Mouse (Mus musculus) intestine, embryonic 15.5 days (tissue): ENCODE results near the gene Gm10837. TPM values are rescaled to one million over a fixed set of nuclear protein-coding genes. Genes with fewer than 3 reads are reported as not detected.
"Not testable (repeated sequence)": the region's sequence is repeated elsewhere in the genome, so short reads cannot be mapped to it uniquely, and the experiment has no call there.

ENCODE experiments used
- ATAC-seq: fragments of 200-750 bp; cut with Nextera tagmentation; 2 replicates; pipeline ENCODE4 v1.8.0; 2017; ENCODE audit warnings: moderate TSS enrichment, moderate library complexity
- H3K27ac ChIP-seq: fragments of 300-500 bp; sonication (generic); 2 replicates; pipeline ENCODE4 v1.5.1; 2015; ENCODE audit warnings: mild to moderate bottlenecking, inconsistent platforms
- H3K27me3 ChIP-seq: fragments of 300-500 bp; sonication (generic); replicated peaks from 2 replicates; pipeline ENCODE4 v1.6.1; 2015; ENCODE audit warnings: inconsistent platforms
- H3K36me3 ChIP-seq: fragments of 300-500 bp; sonication (generic); 2 replicates; pipeline ENCODE4 v1.6.1; 2015; ENCODE audit warnings: inconsistent platforms
- H3K4me1 ChIP-seq: fragments of 300-500 bp; sonication (generic); replicated peaks from 2 replicates; pipeline ENCODE4 v1.6.1; 2015; ENCODE audit warnings: inconsistent platforms
- H3K4me2 ChIP-seq: fragments of 300-500 bp; sonication (generic); replicated peaks from 2 replicates; pipeline ENCODE4 v1.6.1; 2015; ENCODE audit warnings: mild to moderate bottlenecking, inconsistent platforms
- H3K4me3 ChIP-seq: fragments of 300-500 bp; sonication (generic); replicated peaks from 2 replicates; pipeline ENCODE4 v1.5.1; 2015; ENCODE audit warnings: inconsistent platforms
- H3K9ac ChIP-seq: fragments of 300-500 bp; sonication (generic); 2 replicates; pipeline ENCODE4 v1.6.1; 2015; ENCODE audit warnings: inconsistent platforms
- H3K9me3 ChIP-seq: fragments of 300-500 bp; sonication (generic); 2 replicates; pipeline ENCODE4 v1.6.1; 2016; ENCODE audit warnings: inconsistent platforms
- WGBS: fragments of 180-500 bp; shearing (Covaris S2); methylation state at CpG from one replicate; pipeline ENCODE4 v1.1.7; 2015; 5-methylcytosine and 5-hydroxymethylcytosine counted together
- polyA plus RNA-seq: library from polyadenylated mRNA; unstranded; fragments of >200 nt; fragmentation: Nextera tagmentation; extraction: Ambion mirVana; gene quantifications from 2 replicates; pipeline ENCODE4 v1.2.1, GENCODE M21; 2015

The Gm10837 gene
- polyA plus RNA-seq, 1 experiment from 2014 or later: not detected

DNA sequence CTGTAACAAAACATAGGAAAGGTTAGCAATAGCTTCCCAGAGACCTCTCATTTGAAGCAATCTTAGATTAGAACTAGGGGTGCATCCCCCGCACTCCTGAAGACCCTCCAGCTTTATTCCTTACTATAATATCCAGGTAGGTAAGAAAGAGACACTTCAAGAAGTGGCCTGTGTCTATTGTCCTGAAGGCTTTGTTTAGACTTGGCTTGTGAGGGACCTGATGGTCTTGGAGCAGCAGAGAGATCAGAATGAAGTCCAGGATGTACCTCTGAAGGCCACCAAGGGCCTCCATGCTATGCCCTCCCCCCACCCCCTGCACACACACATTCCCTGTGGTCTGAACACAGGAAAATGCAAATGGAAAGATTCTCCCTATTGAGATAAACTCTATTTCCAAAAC lies 30.6 kb upstream of the Gm10837 start:
- H3K9ac ChIP-seq: no peak overlapping the region
- H3K4me1 ChIP-seq: peaks cover 15% of the 10 kb centered on the region
- no peak overlapping the region for H3K4me3 ChIP-seq
- no peak overlapping the region for H3K4me2 ChIP-seq
- WGBS: 88% methylated on average over 1 of the region's 1 CpGs
- peaks cover 63% of the 10 kb centered on the region for H3K27me3 ChIP-seq
- ATAC-seq: no peak
- no peaks in the 10 kb centered on the region for H3K9me3 ChIP-seq
- H3K27ac ChIP-seq: no peak overlapping the region
- H3K36me3 ChIP-seq: no peaks in the 10 kb centered on the region

DNA sequence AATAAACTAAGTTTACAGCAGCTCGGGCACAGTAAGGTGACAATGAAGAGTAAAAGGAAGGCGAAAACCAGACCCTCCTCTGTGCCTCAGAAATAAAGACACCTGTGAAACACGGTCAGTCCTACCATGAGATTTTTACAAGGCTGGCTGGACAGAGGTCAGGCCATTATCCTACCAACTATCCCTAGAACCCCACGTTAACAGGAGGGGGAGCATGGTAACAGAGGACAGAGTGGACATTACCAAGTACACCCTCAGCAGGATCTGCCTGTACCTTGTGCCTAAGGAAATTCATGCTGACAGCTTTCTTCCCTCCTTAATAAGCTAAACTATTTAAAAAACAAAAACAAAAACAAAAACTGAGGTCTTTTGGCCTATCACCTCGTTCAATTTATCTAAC lies 30.2 kb upstream of the Gm10837 start:
- Histone ChIP-seq H3K27ac (no peak overlapping the region), H3K27me3 (peaks cover 63% of the 10 kb centered on the region), H3K4me3 (no peak overlapping the region), H3K36me3 (no peaks in the 10 kb centered on the region), H3K4me2 (no peak overlapping the region), H3K9ac (no peak overlapping the region), H3K4me1 (peaks cover 19% of the 10 kb centered on the region), H3K9me3 (no peaks in the 10 kb centered on the region)
- ATAC-seq: no peak
- WGBS: 47% methylated on average over 5 of the region's 5 CpGs

DNA sequence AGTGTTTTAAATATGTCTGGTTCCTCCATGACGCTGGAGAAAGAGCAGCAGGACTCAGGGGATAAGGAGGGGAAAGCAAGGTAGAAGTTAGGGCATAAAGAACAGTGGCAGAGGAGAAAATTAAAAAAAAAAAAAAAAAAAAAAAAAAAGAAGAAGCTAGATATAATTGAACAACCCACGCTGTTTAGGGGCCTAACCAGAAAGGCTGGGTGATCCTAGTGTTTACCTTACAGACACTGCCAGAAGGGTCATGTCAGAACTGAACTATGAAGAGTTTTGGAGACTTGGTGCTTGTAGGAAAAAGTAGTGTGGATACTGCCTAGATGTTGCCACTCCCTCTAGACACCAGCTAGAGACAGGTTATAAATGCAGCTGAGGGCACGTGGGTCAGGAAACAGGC lies 28.9 kb upstream of the Gm10837 start:
- Histone ChIP-seq H3K36me3 (no peaks in the 10 kb centered on the region), H3K4me3 (no peak overlapping the region), H3K9ac (no peak overlapping the region), H3K27ac (no peak overlapping the region), H3K4me2 (no peak overlapping the region), H3K4me1 (peaks cover 24% of the 10 kb centered on the region), H3K27me3 (peaks cover 65% of the 10 kb centered on the region), H3K9me3 (no peaks in the 10 kb centered on the region)
- WGBS: 38% methylated on average over 3 of the region's 3 CpGs
- no peak for ATAC-seq

DNA sequence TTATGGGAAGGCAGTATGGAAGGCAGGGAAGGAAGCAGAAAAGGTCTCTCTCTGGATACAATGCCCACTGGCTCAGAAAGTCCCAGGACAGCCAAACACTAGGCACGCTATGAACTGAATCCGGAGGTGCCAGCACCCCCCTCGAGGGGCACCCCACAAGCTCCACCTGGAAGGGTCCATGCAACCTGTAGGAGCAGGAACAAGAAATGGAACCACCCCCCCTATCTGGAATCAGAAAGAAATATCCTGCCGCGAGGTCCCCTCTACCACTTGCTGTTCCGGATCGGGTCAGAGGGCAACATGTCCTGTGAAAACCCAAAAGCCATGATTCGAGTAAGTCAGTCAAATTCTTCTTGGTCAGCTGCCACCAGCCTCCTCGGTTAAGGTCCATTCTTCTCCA lies 28.4 kb upstream of the Gm10837 start:
- no peaks in the 10 kb centered on the region for H3K36me3 ChIP-seq
- 25% methylated on average over 9 of the region's 9 CpGs for WGBS
- H3K9me3 ChIP-seq: no peaks in the 10 kb centered on the region
- H3K27me3 ChIP-seq: peaks cover 69% of the 10 kb centered on the region
- no peak overlapping the region for H3K4me3 ChIP-seq
- H3K4me2 ChIP-seq: no peak overlapping the region
- ATAC-seq: no peak
- H3K27ac ChIP-seq: no peak overlapping the region
- no peak overlapping the region for H3K9ac ChIP-seq
- peaks cover 24% of the 10 kb centered on the region for H3K4me1 ChIP-seq

DNA sequence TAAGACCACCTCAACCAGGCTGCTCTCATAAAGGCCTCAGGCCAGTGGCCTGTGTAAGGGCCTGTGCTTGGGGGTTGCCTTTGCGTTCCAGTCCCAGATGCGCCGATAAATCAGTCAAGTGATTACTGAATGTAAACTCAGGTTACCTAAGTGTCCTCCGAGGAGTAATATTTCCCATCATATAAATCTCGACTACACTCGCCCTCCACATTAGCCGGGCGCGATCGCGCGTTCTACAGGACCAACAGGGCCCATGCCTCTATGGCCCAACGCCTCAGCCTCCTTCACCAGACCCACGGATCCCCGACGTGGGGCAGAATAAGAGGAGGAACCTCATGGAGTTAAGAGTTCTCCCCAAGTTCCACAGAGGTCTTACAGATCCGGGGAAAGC lies 27.7 kb upstream of the Gm10837 start:
- Histone ChIP-seq H3K4me3 (no peak overlapping the region), H3K36me3 (no peaks in the 10 kb centered on the region), H3K27me3 (peaks cover 75% of the 10 kb centered on the region), H3K9ac (no peak overlapping the region), H3K9me3 (no peaks in the 10 kb centered on the region), H3K4me1 (peaks cover 24% of the 10 kb centered on the region), H3K27ac (no peak overlapping the region), H3K4me2 (0 out of 2 replicates have a peak overlapping the region, but pooled peaks have one; percentile 6)
- ATAC-seq: no peak
- 20% methylated on average over 17 of the region's 17 CpGs for WGBS

DNA sequence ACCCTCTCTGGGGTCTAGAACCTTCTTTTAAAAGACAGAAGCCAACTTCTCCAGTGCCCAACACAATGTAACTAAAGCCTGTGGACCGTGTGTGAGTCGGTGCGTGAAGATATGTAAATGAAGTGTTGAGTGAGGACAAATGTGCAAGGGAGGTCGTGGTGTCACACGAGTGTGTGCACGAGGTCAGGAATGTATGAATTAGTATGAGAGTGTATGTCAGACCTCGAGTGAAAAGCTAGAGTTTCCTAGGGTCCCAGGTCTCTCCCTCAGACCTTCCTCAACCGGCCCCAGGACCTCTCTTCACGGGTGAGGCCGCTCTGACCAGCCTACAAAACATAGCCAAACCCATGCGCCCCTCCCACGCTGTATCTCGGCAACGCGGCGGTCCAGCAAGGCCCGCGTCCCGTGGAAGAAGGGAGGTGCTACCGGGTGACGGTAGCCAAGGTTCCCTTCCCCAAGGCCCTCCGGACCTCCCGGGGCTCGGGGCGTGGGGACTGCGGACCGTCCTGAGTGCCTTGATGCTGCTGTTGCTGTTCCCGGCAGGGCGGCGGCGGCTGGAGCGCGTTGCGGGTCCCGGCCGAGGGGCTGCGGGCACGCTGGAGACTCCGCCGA lies 27.2 kb upstream of the Gm10837 start:
- peak overlapping the region; percentile 98 for H3K4me2 ChIP-seq
- H3K27me3 ChIP-seq: peaks cover 79% of the 10 kb centered on the region
- peaks cover 24% of the 10 kb centered on the region for H3K4me1 ChIP-seq
- peak overlapping the region; percentile 50 for H3K4me3 ChIP-seq
- WGBS: 2% methylated on average over 40 of the region's 40 CpGs
- H3K36me3 ChIP-seq: no peaks in the 10 kb centered on the region
- H3K9ac ChIP-seq: no peak overlapping the region
- H3K9me3 ChIP-seq: no peaks in the 10 kb centered on the region
- H3K27ac ChIP-seq: no peak overlapping the region
- 0 out of 2 replicates have a peak, but pooled peaks have one; percentile 44 for ATAC-seq

DNA sequence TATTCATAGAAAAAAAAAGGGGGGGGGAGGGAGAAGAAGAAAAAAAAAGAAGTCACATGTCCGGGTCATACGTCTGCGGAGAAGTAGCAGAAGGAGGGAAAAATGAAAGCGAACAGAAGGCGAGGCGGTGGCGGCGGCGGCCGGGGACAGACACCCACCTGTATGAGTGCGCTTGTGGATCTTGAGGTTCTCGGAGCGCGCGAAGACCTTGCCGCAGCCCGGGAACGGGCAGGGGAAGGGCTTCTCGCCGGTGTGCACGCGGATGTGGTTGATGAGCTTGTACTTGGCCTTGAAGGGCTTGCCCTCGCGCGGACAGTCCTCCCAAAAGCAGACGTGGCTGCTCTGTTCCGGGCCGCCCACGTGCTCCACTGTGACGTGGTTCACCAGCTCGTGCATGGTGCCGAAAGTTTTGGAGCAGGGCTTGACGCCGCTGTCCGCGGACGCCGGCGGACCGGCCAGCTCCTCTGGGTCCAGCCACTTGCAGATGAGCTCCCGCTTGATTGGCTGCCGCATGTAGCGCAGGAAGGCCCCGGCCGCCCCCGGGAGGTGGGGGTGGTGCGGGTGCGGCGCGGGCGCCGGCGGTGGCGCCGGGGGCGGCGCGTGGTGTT lies 26.5 kb upstream of the Gm10837 start:
- WGBS: under 1% methylated on average over 58 of the region's 58 CpGs
- not testable (repeated sequence) for H3K27ac ChIP-seq, H3K9me3 ChIP-seq, H3K36me3 ChIP-seq, H3K9ac ChIP-seq
- H3K4me2 ChIP-seq: peak overlapping the region; percentile 98
- H3K4me1 ChIP-seq: peaks cover 24% of the 10 kb centered on the region
- H3K27me3 ChIP-seq: peaks cover 86% of the 10 kb centered on the region
- peak overlapping the region; percentile 50 for H3K4me3 ChIP-seq
- ATAC-seq: peak; percentile 73

DNA sequence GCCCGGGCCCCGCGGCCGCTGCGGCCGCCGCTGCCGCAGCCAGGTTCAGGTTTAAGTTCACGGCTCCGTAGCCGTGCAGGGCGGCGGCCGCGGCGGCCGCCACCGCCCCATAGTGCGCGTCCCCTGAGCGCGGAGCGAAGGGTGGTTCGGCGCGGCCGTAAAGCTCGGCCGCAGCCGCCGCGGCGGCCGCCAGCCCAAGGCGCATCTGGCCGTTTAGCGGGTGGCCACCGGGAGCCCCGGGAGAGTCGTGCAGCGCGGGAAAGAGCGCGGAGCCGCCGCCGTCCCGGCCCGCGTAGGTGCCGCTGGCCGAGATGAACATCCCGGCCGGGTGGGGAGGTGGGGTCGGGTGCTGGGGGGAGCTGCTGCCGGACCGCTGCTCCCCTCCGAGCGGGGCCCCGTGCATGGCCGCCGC lies 26.0 kb upstream of the Gm10837 start:
- no peak overlapping the region for H3K27ac ChIP-seq
- under 1% methylated on average over 39 of the region's 62 CpGs for WGBS
- H3K9me3 ChIP-seq: no peaks in the 10 kb centered on the region
- H3K27me3 ChIP-seq: peaks cover 91% of the 10 kb centered on the region
- H3K4me2 ChIP-seq: peak overlapping the region; percentile 98
- peak; percentile 52 for ATAC-seq
- H3K9ac ChIP-seq: no peak overlapping the region
- peak overlapping the region; percentile 50 for H3K4me3 ChIP-seq
- peaks cover 24% of the 10 kb centered on the region for H3K4me1 ChIP-seq
- H3K36me3 ChIP-seq: no peaks in the 10 kb centered on the region

DNA sequence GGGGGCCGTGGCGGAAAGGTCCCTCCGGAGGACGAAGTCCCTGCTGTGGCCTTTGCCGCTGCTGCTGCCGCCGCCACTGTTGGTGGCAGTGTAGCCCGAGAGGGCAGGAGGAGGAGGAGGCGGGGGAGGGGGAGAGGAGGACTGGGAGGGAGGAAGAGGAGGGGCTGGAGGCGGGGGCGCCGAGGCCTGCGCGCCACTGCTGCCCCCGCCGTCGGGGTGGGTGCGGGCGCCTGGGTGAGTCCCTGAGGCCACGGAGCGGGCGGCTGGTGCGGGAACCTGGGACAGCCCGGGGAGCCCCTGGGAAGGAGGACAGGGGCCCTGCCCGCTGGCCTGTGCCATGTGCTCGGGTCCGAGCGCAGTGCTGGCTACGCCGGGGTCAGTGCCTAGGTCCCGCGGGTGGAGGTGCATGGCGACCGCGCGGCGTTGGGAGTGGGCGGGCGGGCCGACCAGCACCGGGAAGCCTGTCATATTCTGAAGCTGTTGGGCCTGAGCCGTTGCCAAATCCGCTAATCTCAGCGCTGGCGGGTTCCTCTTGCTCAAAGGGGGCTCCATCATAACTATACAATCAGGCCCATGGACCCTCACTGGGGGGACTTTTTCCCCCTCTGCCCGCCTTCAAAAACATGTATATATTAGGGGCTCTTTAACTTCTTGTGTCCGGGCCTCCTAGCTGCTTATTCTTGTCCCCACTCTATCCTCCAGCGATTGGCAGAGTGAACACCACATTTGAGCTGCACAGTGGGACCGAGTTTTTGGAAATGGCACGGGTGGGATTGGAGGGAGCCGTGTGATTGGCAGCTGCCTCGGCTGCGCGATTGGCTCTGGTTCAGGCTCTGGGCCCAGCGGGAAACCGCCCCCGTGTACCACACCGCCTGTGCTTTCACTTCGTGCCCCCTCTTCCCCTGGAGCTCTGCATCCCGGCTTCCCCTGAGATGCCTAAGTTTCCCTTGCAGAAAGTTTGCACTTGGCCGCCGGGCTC lies 25.3 kb upstream of the Gm10837 start, which contains the start of gene Zic5:
TSS of gene Zic5 (minus strand) at position 915 of the 979 bp plus-strand sequence.
- H3K27ac ChIP-seq: no peak within 1 kb of the TSS
- peak within 1 kb of the TSS; percentile 98 for H3K4me2 ChIP-seq
- H3K9ac ChIP-seq: no peak within 1 kb of the TSS
- H3K4me3 ChIP-seq: peak within 1 kb of the TSS; percentile 50
- peaks cover 24% of the 10 kb centered on the region for H3K4me1 ChIP-seq
- no peaks in the 10 kb centered on the region for H3K9me3 ChIP-seq
- H3K27me3 ChIP-seq: peaks cover 91% of the 10 kb centered on the region
- peak; percentile 40 for ATAC-seq
- under 1% methylated on average over 56 of the region's 62 CpGs for WGBS
- no peaks in the 10 kb centered on the region for H3K36me3 ChIP-seq

DNA sequence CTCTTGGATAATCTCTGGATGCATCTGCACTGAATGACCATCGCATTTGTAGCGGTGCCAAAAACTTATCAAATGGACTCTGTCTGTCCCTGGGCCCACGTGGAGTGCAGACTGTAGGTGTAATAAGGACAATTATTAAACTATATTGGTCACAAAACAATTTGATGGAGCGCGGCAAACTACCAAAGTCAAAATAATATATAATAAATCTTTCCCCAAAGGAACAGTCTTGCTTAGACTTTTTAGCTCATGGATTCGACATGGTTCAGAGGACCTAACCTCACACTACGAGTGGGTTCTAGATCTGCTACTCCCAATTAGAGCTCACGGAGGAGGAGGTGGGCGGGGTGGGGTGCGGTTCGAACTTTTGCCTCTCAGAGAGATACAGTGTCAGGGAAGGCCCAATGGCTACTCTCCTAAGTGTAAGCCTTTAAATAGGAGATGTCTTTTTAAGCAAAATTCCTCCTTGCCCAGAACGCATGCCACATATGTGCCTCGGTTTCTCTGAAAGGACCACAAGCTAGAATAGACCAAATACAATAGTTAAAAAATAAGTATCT lies 24.4 kb upstream of the Gm10837 start:
- Histone ChIP-seq H3K9me3 (no peaks in the 10 kb centered on the region), H3K9ac (no peak overlapping the region), H3K27ac (no peak overlapping the region), H3K4me1 (peaks cover 24% of the 10 kb centered on the region), H3K27me3 (peaks cover 90% of the 10 kb centered on the region), H3K4me3 (no peak overlapping the region), H3K36me3 (no peaks in the 10 kb centered on the region), H3K4me2 (no peak overlapping the region)
- WGBS: 21% methylated on average over 13 of the region's 13 CpGs
- ATAC-seq: no peak

DNA sequence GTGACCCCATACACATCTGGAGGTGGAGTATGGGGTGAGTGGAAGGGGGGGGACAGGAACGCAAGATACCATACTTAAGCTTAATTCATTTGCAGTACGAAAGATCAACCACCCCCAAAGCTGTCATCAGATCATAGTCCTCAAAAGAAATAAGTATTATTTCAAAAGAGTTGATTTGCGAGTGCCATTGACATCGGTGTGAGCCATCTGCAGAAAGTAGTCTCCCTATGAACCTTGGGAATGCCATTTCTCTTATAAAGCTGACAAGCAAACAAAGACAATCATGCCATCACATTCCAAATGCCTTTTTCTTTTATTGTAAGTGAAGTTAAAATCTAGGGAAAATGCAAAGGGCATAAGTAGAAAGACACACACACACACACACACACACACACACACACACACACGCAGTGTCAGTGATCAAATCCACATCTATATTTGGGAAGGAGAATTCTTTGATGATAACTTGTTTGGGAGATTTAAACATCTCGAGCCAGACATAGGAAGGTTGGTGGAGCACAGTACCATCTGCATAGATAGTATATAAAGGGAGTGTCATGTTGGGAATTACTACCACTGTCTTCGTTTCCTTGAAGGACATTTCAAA lies 23.5 kb upstream of the Gm10837 start:
- Histone ChIP-seq H3K4me3 (no peak overlapping the region), H3K9ac (no peak overlapping the region), H3K36me3 (no peaks in the 10 kb centered on the region), H3K27me3 (peaks cover 92% of the 10 kb centered on the region), H3K9me3 (no peaks in the 10 kb centered on the region), H3K4me2 (no peak overlapping the region), H3K27ac (no peak overlapping the region), H3K4me1 (peaks cover 24% of the 10 kb centered on the region)
- 53% methylated on average over 7 of the region's 7 CpGs for WGBS
- ATAC-seq: no peak
